Mouse (Mus musculus) spleen, adult 18-20 months (tissue): ENCODE measurements around the gene Sec11a.

Experiments used
- DNase-seq, 2 experiments: peaks; one replicate each; pipeline ENCODE4 v3.0.0; 2022; ENCODE audit warnings: mixed read lengths in 2 of 2

Gene Sec11a

GRCm38 (mm10) chr7:80855316-80855715, 92.3 kb downstream of the Sec11a start:
- no peak for DNase-seq
